Mouse (Mus musculus) Patski (cell line): ENCODE measurements around the gene Fgfr2. TPM values are rescaled to one million over a fixed set of nuclear protein-coding genes. Genes with fewer than 3 reads are reported as not detected.

Experiments
- ATAC-seq: fragments of 100-300 bp; one replicate; pipeline ENCODE4 v1.8.0; 2021
- CTCF ChIA-PET: fragments of 350-600 bp; sonication (Branson Sonifier 250); formaldehyde crosslinking; loops from one replicate; lab custom pipeline; 2022; ENCODE audit warnings: inconsistent platforms; lab: Charles Lee
- POLR2A ChIA-PET: fragments of 350-600 bp; sonication (Branson Sonifier 250); formaldehyde crosslinking; loops from one replicate; lab custom pipeline; 2022; ENCODE audit warnings: antibody characterized with exemption, inconsistent platforms; lab: Charles Lee
- DNase-seq: peaks from one replicate; pipeline ENCODE4 v3.0.0-alpha.2; 2011; ENCODE audit warnings: low read depth, low spot score
- H3K27me3 ChIP-seq: fragments of 371-371 bp; one replicate; pipeline ENCODE4 v1.5.1; 2021
- CTCF ChIP-seq: fragments of 100-300 bp; IDR thresholded peaks from one replicate; pipeline ENCODE4 v1.5.1; 2021
- in situ Hi-C: fragments of 300-500 bp; cut with MboI; formaldehyde crosslinking; loops from 3 replicates; pipeline ENCODE4 v1.11.1; 2018; ENCODE audit warnings: low pct_unique_long_range_greater_than_20kb, mixed read lengths
- polyA plus RNA-seq: library from polyadenylated mRNA; unstranded; gene quantifications from one replicate; pipeline ENCODE4 v1.2.3, GENCODE M21; 2021

Gene Fgfr2
- polyA plus RNA-seq, 1 experiment from 2014 or later = 48.8 TPM

- no peak for TF ChIP-seq CTCF
- ChIA-PET CTCF (interaction anchor here (1.2 kb wide), 1 partner anchor 9 kb away, joined by 3 read pairs; no protein-coding TSS in a partner anchor), POLR2A (no interaction called here)
- no peak for ATAC-seq
- in situ Hi-C loops = no loop called here
- DNase-seq = no peak
- H3K27me3 ChIP-seq = no peaks in the 10 kb centered on the region
Measured at GRCm38 (mm10) chr7:131628356-131628755, 1494.8 kb downstream of the Fgfr2 start.

GRCm38 (mm10) chr7:131609677-131610076, 1513.5 kb downstream of the Fgfr2 start:
- H3K27me3 ChIP-seq = no peaks in the 10 kb centered on the region
- ChIA-PET POLR2A (no interaction called here), CTCF (no interaction called here)
- no peak for TF ChIP-seq CTCF
- ATAC-seq (no peak), DNase-seq (no peak)
- in situ Hi-C loops = no loop called here

GRCm38 (mm10) chr7:131608049-131608448, 1515.1 kb downstream of the Fgfr2 start:
- H3K27me3 ChIP-seq = no peaks in the 10 kb centered on the region
- no peak for TF ChIP-seq CTCF
- ChIA-PET POLR2A (no interaction called here), CTCF (no interaction called here)
- no peak for ATAC-seq
- no peak for DNase-seq
- in situ Hi-C loops = no loop called here

GRCm38 (mm10) chr7:131605481-131605880, 1517.7 kb downstream of the Fgfr2 start:
- POLR2A ChIA-PET = no interaction called here
- CTCF ChIA-PET = no interaction called here
- H3K27me3 ChIP-seq = no peaks in the 10 kb centered on the region
- TF ChIP-seq CTCF = no peak
- DNase-seq (no peak), ATAC-seq (no peak)
- in situ Hi-C loops = no loop called here

GRCm38 (mm10) chr7:131604946-131605345, 1518.2 kb downstream of the Fgfr2 start:
- ATAC-seq (no peak), DNase-seq (no peak)
- CTCF ChIA-PET = no interaction called here
- in situ Hi-C loops = no loop called here
- POLR2A ChIA-PET = no interaction called here
- TF ChIP-seq CTCF = no peak
- H3K27me3 ChIP-seq = no peaks in the 10 kb centered on the region

- DNase-seq (no peak), ATAC-seq (no peak)
- POLR2A ChIA-PET = no interaction called here
- CTCF ChIA-PET = interaction anchor here (0.7 kb wide), 1 partner anchor 23 kb away, joined by 3 read pairs; no protein-coding TSS in a partner anchor
- in situ Hi-C loops = no loop called here
- no peak for TF ChIP-seq CTCF
- no peaks in the 10 kb centered on the region for H3K27me3 ChIP-seq
Measured at GRCm38 (mm10) chr7:131603186-131603585, 1520.0 kb downstream of the Fgfr2 start.

- DNase-seq (no peak), ATAC-seq (no peak)
- in situ Hi-C loops = no loop called here
- POLR2A ChIA-PET = no interaction called here
- TF ChIP-seq CTCF = no peak
- H3K27me3 ChIP-seq = no peaks in the 10 kb centered on the region
- CTCF ChIA-PET = no interaction called here
Measured at GRCm38 (mm10) chr7:131602106-131602505, 1521.0 kb downstream of the Fgfr2 start.

GRCm38 (mm10) chr7:131598483-131598824, 1524.7 kb downstream of the Fgfr2 start:
- no peak for ATAC-seq
- in situ Hi-C loops = no loop called here
- ChIA-PET CTCF (no interaction called here), POLR2A (no interaction called here)
- TF ChIP-seq CTCF = peak; percentile 36
- H3K27me3 ChIP-seq = no peaks in the 10 kb centered on the region
- no peak for DNase-seq

GRCm38 (mm10) chr7:131597779-131598482, 1525.2 kb downstream of the Fgfr2 start:
- ChIA-PET POLR2A (no interaction called here), CTCF (no interaction called here)
- in situ Hi-C loops = no loop called here
- no peak for TF ChIP-seq CTCF
- ATAC-seq (no peak), DNase-seq (no peak)
- no peaks in the 10 kb centered on the region for H3K27me3 ChIP-seq

GRCm38 (mm10) chr7:131585551-131585950, 1537.6 kb downstream of the Fgfr2 start:
- POLR2A ChIA-PET = no interaction called here
- H3K27me3 ChIP-seq = no peaks in the 10 kb centered on the region
- no peak for TF ChIP-seq CTCF
- DNase-seq (no peak), ATAC-seq (no peak)
- in situ Hi-C loops = no loop called here
- CTCF ChIA-PET = no interaction called here

- no peak for TF ChIP-seq CTCF
- in situ Hi-C loops = no loop called here
- ChIA-PET POLR2A (interaction anchor here (1.5 kb wide), 1 partner anchor 9 kb away, joined by 3 read pairs; no protein-coding TSS in a partner anchor), CTCF (no interaction called here)
- DNase-seq (no peak), ATAC-seq (peak; percentile 83)
- no peaks in the 10 kb centered on the region for H3K27me3 ChIP-seq
Measured at GRCm38 (mm10) chr7:131582178-131582577, 1541.0 kb downstream of the Fgfr2 start.
